Mouse (Mus musculus) erythroblast, embryonic 14.5 days (primary cell): ENCODE results near the gene Ppfia2.

Experiments used
- GATA1 ChIP-seq: IDR thresholded peaks from 2 replicates; pipeline ENCODE4 v1.6.1; 2012; ENCODE audit warnings: low read length, inconsistent platforms, mixed read lengths
- TAL1 ChIP-seq: IDR thresholded peaks from 3 replicates; pipeline ENCODE4 v1.6.1; 2012; ENCODE audit warnings: low read length, inconsistent platforms, mixed read lengths

GRCm38 (mm10) chr10:106632171-106632935 lies 162.2 kb downstream of the Ppfia2 start:
- TF ChIP-seq GATA1 = no peak
- no peak for TF ChIP-seq TAL1
